Mouse (Mus musculus) liver (tissue): ENCODE data around the gene Gm44579.

Experiments used
- DNase-seq: peaks from one replicate; pipeline ENCODE4 v3.0.0-alpha.2; 2020; ENCODE audit warnings: mixed read lengths

Gene Gm44579

GRCm38 (mm10) chr15:98220877-98221276 is at the start of gene Gm44579, which contains the start of gene Olfr287:
Gene Gm44579, minus strand, starts transcription at chr15:98220977.
Gene Olfr287, minus strand, starts transcription at chr15:98221056.
- DNase-seq: no peak

- DNase-seq: no peak
Observed at GRCm38 (mm10) chr15:98257776-98258175, 37.0 kb upstream of the Gm44579 start.

- no peak for DNase-seq
Observed at GRCm38 (mm10) chr15:98257193-98257592, 36.4 kb upstream of the Gm44579 start, which contains the start of gene H1fnt. Gene H1fnt, minus strand, starts transcription at chr15:98257293.

- no peak for DNase-seq
Observed at GRCm38 (mm10) chr15:98256271-98256670, 35.5 kb upstream of the Gm44579 start.

- no peak for DNase-seq
Observed at GRCm38 (mm10) chr15:98235442-98235841, 14.7 kb upstream of the Gm44579 start.

GRCm38 (mm10) chr15:98234350-98234749 is 13.6 kb upstream of the Gm44579 start, which contains the start of gene Olfr286:
Gene Olfr286, minus strand, starts transcription at chr15:98234450.
- no peak for DNase-seq

- DNase-seq: no peak
Observed at GRCm38 (mm10) chr15:98226096-98226495, 5.3 kb upstream of the Gm44579 start.

- DNase-seq: no peak
Observed at GRCm38 (mm10) chr15:98225610-98226009, 4.8 kb upstream of the Gm44579 start.

- DNase-seq: no peak
Observed at GRCm38 (mm10) chr15:98222377-98222776, 1.6 kb upstream of the Gm44579 start.

- DNase-seq: no peak
Observed at GRCm38 (mm10) chr15:98214130-98214529, 6.6 kb downstream of the Gm44579 start.

- DNase-seq: no peak
Observed at GRCm38 (mm10) chr15:98213336-98213870, 7.4 kb downstream of the Gm44579 start.

- no peak for DNase-seq
Observed at GRCm38 (mm10) chr15:98209676-98210075, 11.1 kb downstream of the Gm44579 start.

GRCm38 (mm10) chr15:98195442-98195841 is 25.3 kb downstream of the Gm44579 start, which contains the start of gene Olfr288:
Gene Olfr288, minus strand, starts transcription at chr15:98195542.
- no peak for DNase-seq

GRCm38 (mm10) chr15:98184456-98184855 is 36.3 kb downstream of the Gm44579 start:
- no peak for DNase-seq

GRCm38 (mm10) chr15:98181856-98182570 is 38.8 kb downstream of the Gm44579 start:
- DNase-seq: no peak

- peak; percentile 87 for DNase-seq
Observed at GRCm38 (mm10) chr15:98181132-98181711, 39.6 kb downstream of the Gm44579 start.

- DNase-seq: no peak
Observed at GRCm38 (mm10) chr15:98180567-98181131, 40.1 kb downstream of the Gm44579 start.

GRCm38 (mm10) chr15:98177320-98177719 is 43.5 kb downstream of the Gm44579 start:
- no peak for DNase-seq

GRCm38 (mm10) chr15:98173821-98174220 is 47.0 kb downstream of the Gm44579 start:
- no peak for DNase-seq

- no peak for DNase-seq
Observed at GRCm38 (mm10) chr15:98172113-98172512, 48.7 kb downstream of the Gm44579 start.

GRCm38 (mm10) chr15:98170917-98171316 is 49.9 kb downstream of the Gm44579 start:
- no peak for DNase-seq

GRCm38 (mm10) chr15:98170365-98170764 is 50.4 kb downstream of the Gm44579 start:
- DNase-seq: no peak

GRCm38 (mm10) chr15:98168622-98169004 is 52.2 kb downstream of the Gm44579 start:
- no peak for DNase-seq
